Mouse (Mus musculus) bone marrow, adult 2 months (tissue): ENCODE data around the gene AC129217.1.

Experiments
- CTCF ChIP-seq: fragments of 200-500 bp; IDR thresholded peaks from 2 replicates; pipeline ENCODE4 v1.5.1; 2011; ENCODE audit warnings: low read length, control low read depth; ENCODE audit not compliant: control insufficient read depth, insufficient read depth
- POLR2A ChIP-seq: fragments of 200-500 bp; IDR thresholded peaks from 2 replicates; pipeline ENCODE4 v1.6.1; 2011; ENCODE audit warnings: low read depth, mild to moderate bottlenecking, control low read depth, low read length, borderline replicate concordance; ENCODE audit not compliant: control insufficient read depth

GRCm38 (mm10) chr19:8850402-8850901 lies 20.9 kb downstream of the AC129217.1 start, which contains the start of gene Lrrn4cl:
- TF ChIP-seq CTCF (no peak), POLR2A (no peak)
